Mouse (Mus musculus) spleen, postnatal 14 days (tissue): ENCODE data around the gene Syngap1.
"Not testable (repeated sequence)": the region's sequence is repeated elsewhere in the genome, so short reads cannot be mapped to it uniquely, and the experiment has no call there.

Source experiments
- DNase-seq, 2 experiments: peaks; one replicate each; pipeline ENCODE4 v3.0.0; 2021 to 2022; ENCODE audit warnings: low spot score in 2 of 2

The Syngap1 gene

GRCm38 (mm10) chr17:26956309-26956708 lies 15.3 kb downstream of the Syngap1 start:
- no peak for DNase-seq

DNA sequence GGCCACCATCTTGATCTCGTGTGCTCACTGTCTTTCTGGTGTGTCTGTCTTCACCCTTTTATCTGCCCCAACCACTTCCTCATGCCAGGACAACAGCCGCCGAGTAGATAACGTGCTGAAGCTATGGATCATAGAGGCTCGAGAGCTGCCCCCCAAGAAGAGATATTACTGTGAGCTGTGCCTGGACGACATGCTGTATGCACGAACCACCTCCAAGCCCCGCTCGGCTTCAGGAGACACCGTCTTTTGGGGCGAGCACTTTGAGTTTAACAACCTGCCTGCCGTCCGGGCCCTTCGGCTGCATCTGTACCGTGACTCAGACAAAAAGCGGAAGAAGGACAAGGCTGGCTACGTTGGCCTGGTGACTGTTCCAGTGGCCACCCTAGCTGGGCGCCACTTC lies 15.8 kb downstream of the Syngap1 start:
- DNase-seq, result no peak

GRCm38 (mm10) chr17:26957872-26958271 lies 16.8 kb downstream of the Syngap1 start:
- DNase-seq, result no peak

- DNase-seq, result no peak
These were observed 17.8 kb downstream of the Syngap1 start for GRCm38 (mm10) chr17:26958880-26959279.

DNA sequence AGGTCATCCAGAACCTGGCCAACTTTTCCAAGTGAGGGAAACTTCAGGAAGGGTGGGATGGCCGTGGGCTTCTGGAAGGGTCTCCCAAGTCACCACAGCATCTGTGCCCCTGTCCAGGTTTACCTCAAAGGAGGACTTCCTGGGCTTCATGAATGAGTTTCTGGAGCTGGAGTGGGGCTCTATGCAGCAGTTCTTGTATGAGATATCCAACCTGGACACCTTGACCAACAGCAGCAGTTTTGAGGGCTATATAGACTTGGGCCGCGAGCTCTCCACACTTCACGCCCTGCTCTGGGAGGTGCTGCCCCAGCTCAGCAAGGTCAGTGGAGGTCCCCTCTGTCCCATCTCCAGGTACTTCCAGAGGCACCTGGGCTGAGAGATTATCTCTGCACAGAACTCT lies 18.8 kb downstream of the Syngap1 start:
- DNase-seq, result no peak

GRCm38 (mm10) chr17:26961572-26962240 lies 20.7 kb downstream of the Syngap1 start:
- DNase-seq, result no peak

DNA sequence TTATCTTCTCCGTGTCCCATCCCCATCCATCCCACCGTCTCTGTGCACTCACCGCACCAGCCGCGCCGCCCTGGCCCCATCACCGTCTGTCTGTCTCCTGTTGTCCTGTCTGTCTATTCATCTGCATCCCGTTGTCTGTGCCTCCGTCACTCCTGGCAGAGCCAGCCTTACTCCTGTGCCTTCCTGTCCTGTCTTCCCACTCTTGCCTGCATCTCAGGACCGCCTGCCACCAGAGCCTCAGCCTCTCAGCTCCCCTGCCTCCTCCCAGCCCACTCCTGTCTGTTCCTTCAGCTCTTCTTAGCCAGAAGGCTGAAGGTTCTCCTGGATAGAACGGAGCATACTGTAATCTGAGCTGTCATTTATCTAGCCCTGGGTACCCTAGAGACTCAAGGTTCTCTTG lies 25.9 kb downstream of the Syngap1 start:
- DNase-seq, result no peak

DNA sequence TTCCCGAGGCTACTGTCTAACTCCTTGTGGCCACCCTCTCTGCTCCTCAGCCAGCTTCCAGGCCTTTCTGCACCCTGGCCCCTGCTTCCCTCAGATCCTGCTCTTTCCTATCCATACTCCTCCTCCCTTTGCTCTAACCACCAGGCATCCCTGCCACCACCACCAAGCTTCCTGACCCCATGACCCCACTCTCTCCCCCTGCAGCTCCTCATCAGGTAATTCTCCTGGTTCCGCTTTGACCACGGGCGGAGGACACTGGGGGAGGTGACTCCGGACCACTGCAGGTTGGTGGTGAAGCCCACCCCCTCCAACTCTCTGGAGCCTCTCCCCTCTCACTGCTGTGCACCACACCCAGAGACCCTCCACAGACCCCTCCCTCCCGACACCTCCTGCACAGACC lies 26.4 kb downstream of the Syngap1 start:
- DNase-seq, result no peak

GRCm38 (mm10) chr17:26968200-26968611 lies 27.2 kb downstream of the Syngap1 start:
- no peak for DNase-seq

DNA sequence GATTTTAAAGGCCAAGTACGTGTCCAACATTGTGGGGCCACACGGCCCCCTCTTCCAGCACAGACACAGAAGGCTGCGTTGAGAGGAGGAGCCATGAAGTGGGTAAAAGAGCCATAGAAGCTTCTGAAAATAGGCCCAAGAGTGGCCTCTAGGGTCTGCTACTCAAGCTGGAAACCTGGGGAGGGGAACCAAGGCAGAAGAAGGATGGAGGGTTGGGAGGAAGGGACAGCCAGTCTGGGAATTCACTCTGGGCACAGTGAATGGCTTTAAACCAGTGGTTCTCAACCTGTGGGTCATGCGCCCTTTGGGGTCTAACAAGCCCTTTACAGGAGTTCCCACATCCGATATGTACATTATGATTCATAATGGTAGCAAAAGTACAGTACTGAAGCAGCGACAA lies 28.2 kb downstream of the Syngap1 start:
- no peak for DNase-seq

DNA sequence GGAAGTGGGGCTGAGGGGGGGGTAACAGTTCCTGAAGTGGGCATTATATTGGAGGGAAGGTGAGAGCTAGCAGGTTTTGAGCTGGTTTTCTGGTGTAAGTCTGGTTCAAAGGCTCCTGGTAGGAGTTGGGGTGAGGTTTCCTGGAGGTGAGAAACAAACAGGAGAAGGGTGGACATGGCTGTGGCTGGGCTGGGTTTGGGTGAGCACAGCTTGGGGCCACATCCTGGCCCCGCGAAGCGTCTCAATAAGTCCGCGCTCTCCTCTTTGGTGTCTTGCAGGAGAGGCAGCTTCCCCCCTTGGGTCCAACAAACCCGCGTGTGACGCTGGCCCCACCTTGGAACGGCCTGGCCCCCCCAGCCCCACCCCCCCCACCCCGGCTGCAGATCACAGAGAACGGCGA lies 29.2 kb downstream of the Syngap1 start:
- DNase-seq, result no peak

DNA sequence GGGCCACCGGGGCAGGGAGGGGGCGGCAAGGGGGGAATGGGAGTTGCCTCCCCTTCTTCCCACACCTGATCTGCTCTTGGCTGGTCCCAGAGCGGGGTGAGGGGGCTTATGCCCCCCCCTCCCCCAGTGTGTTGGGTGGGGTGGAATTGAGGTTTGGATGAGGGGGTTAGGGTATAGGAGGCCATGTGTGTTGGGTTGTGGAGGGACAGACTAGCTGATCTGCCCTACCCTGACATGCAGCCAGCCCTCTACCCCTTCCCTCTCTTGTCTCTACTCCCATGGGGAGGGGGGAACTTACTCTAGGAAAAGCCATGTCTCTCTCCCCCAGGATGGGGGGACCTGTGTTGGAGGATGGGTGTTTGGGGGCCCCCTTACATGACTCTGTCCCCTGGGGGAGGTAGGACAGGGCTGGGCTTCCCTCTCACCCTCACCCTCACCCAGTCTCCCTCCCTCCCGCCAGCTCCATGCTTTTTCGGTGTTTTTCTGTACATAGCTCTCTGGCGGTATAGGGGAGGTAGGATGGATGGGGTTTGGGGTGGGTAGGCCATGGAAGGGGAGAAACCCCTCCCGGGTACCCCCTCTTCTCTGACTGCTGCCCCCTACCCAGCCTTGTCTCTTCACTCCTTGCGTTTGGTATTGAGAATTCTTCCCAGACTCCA lies 30.3 kb downstream of the Syngap1 start:
- DNase-seq, result no peak

DNA sequence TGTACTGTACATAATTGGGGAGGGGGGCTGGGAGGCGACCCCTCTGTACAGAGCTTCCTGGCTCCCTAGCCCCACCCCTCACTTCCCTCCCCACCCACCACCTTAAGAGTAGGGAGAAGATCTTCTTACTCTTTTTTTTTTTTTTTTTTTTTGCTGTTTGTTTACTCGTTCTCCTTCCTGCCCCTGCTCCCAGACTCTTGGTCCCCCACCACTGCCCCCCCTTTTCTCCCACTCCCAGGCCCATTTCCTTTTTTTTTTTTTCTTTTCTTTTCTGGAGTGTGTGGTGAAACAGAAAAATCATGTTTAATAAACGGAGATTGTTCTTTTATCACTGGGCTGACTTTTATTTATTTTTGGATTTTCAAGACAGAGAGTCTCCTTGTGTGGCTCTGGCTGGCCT lies 31.1 kb downstream of the Syngap1 start:
- DNase-seq, result no peak

DNA sequence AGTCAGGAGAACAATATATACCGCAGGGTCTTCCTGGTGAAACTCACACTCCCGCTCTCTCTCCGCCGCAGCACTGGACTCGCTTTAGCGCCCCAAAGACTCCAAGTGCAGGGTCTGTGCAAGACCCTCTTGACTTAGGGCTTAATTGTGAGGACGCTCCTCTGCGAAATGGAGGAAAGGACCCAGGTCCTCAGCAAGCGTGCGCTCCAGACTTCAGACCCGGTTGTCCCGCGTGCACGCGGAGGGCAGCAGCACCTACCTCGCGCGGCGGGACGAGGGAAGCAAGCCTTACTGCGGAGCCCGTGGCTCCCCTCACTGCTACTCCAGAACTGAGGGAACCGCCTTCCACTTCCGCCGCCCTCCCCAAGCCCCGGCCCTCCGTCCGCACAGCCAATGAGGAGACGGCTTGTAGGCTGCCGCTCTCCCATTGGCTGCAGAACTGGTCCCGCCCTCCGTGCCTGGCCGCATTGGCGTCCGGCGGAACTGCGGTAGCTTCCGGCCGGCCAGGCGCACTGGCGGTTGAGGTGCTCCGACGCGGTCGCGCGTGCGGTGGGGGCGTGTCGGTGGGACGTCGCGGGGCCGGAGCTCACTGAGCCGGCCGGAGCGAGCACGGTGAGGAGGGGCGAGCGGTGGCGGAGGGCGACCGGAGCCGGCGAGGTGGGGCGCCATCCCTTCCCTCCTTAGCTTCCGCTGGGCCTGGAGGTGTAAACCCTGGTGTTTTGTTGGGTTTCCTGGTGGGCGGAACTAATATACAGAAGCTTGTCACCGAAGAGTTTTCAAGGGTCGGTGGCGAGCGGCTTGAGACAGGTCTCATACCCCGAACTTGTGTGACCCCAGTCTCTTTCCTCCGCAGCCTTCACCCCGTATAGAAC lies 31.9 kb downstream of the Syngap1 start, which contains the start of gene Zbtb9:
Zbtb9 (plus strand) TSS at position 465 of the 872 bp plus-strand sequence.
- DNase-seq, result peak; percentile 92 to 94

DNA sequence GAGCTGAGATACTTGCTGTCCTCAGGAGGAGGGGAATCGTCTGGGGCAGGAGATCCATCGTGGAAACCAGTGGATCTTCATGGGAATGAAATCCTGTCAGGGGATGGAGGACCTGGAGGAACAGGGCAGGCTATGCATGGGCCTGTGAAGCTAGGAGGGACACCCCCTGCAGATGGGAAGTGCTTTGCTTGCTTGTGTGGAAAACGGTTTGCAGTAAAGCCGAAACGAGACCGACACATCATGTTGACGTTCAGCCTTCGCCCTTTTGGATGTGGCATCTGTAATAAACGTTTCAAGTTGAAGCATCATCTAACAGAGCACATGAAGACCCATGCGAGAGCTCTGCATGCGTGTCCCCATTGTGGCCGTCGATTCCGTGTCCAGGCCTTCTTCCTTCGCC lies 33.5 kb downstream of the Syngap1 start:
- no peak for DNase-seq

DNA sequence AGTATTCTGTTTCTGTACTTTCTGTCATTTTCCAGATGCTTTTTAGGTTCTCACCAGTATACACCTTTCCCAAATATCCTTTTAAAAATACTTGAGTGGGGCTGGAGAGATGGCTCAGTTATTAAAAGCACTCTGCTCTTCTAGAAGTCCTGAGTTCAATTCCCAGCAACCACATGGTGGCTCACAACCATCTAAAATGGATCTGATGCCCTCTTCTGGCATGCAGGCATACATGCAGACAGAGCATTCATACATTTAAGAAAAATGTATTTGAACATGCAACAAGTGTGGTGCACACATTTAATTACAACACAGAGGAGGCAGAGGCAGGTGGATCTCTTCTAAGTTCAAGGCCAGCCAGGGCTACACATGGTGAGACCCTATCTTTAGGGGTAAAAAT lies 34.4 kb downstream of the Syngap1 start:
- no peak for DNase-seq

DNA sequence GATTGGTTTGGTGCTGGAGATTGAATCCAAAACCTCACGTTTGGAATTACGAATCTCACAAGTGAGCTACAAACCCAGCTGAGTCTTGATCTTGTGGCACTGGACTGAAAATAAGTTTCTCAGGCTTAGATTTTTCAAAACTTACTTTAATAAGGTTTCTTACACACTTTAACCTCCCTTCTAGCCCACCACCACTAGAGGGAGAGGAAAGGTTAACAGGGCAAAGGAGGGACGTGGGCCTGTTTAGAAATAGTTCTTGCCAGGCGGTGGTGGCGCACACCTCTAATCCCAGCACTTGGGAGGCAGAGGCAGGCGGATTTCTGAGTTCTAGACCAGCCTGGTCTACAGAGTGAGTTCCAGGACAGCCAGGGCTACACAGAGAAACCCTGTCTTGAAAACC lies 36.3 kb downstream of the Syngap1 start:
- DNase-seq, result not testable (repeated sequence)

- DNase-seq, result peak in 1 of 2 experiments; percentile 46
These were observed 38.4 kb downstream of the Syngap1 start for GRCm38 (mm10) chr17:26979426-26979825.

DNA sequence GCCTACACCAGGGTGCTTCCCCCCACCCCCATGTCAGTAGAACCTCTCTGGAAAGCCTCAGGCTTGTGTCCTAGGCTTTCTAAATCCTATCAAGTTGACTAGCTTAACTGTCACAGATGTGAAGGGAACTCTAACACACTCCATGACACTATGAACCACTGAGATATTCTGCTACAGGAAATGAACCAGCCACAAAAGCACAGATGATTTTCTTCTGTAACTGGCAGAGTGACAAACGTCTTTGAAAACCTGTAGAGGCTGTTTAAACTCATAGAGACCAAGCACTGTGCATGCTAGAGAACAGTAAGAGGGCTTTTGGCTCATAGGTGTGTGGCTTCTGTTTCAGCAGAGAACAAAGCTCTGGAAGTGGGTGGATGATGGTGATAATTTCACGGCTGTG lies 40.0 kb downstream of the Syngap1 start:
- no peak for DNase-seq

DNA sequence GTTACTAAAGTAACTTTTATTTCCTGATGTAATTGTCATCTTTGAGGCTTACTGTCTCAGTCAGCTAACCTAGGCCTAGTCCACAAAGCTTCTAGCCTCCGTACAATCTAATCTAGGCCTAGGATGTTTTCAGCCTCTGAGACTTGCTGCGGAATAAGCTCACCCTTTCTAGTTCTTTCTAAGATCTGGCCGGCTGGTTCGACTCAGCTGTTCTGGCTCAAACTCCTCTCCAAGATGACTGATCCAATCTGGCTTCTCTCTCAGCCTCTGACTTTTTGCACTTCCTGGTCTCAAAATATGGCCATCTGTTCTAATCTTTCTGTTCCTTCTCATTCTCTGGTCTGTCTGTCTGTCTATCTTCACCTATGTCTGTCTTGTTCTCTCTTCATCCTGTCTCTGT lies 42.3 kb downstream of the Syngap1 start:
- no peak for DNase-seq

GRCm38 (mm10) chr17:26985503-26986179 lies 44.6 kb downstream of the Syngap1 start:
- no peak for DNase-seq

- DNase-seq, result no peak
These were observed 49.5 kb downstream of the Syngap1 start for GRCm38 (mm10) chr17:26990521-26990920.
